Mouse (Mus musculus) olfactory bulb, adult 2 months (tissue): ENCODE results near the gene Ahdc1.

Experiments
- CTCF ChIP-seq: fragments of 200-500 bp; IDR thresholded peaks from 2 replicates; pipeline ENCODE4 v1.5.1; 2012; ENCODE audit warnings: low read depth, mild to moderate bottlenecking, low read length, moderate library complexity; ENCODE audit not compliant: insufficient read depth
- POLR2A ChIP-seq: fragments of 200-500 bp; IDR thresholded peaks from 2 replicates; pipeline ENCODE4 v1.6.1; 2012; ENCODE audit warnings: mild to moderate bottlenecking, low read depth, low read length, moderate library complexity; ENCODE audit not compliant: insufficient read depth

DNA sequence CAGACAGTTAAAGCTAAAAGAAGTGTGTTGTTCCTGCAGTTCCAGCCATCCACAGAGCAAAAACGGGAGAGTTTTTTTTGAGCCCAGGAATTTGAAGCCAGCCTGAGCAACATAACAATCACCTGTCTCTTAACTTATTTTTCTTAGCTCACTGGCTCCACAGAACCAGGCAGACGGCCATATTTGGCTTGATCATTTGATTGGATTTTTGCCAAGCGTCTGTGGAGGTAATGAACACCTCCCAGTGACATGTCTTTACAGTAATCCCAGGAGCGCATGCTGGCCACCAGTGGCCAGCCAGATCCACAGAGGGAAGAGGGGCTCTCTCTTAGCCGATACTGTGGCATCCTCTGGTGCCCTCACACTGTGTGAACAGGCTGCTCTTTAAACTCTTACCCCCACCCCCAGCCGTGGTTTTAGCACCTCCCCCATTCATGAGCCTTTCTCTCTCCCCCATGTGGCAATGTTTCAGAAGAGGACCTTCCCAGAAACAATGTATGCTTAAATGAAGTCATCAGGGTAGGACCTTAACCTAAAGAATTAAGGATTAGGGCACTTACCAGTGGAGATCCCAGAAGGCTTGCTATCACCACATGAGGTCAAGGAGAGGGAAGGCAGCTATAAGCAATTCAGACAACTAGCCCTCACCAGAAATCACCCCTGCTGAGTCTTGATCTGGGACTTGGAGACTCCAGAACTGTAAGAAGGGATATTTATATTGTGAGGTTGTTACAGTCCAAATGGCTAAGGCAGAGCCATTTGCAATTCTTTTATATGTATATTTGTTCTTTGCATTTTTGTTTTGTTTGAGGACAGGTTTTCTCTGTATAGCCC is 42.7 kb upstream of the Ahdc1 start:
- TF ChIP-seq POLR2A (no peak), CTCF (no peak)
